Mouse (Mus musculus) forebrain, embryonic 11.5 days (tissue): ENCODE measurements around the gene Gsto1. TPM values are rescaled to one million over a fixed set of nuclear protein-coding genes. Genes with fewer than 3 reads are reported as not detected.

Experiments used
- ATAC-seq: fragments of 200-750 bp; cut with Nextera tagmentation; replicated peaks from 2 replicates; pipeline ENCODE4 v1.8.0; 2017; ENCODE audit warnings: moderate TSS enrichment; ENCODE audit not compliant: low FRiP score
- DNase-seq: peaks from one replicate; pipeline ENCODE4 v3.0.0-alpha.2; 2017; ENCODE audit warnings: low spot score
- H3K27ac ChIP-seq: fragments of 300-500 bp; sonication (generic); 2 replicates; pipeline ENCODE4 v1.5.1; 2014; ENCODE audit warnings: low read depth, low read length
- H3K27me3 ChIP-seq: fragments of 300-500 bp; sonication (generic); 2 replicates; pipeline ENCODE4 v1.6.1; 2014; ENCODE audit warnings: mild to moderate bottlenecking, low read length, mixed read lengths; ENCODE audit not compliant: control insufficient read depth, insufficient read depth
- H3K36me3 ChIP-seq: fragments of 300-500 bp; sonication (generic); 2 replicates; pipeline ENCODE4 v1.6.1; 2014; ENCODE audit warnings: mild to moderate bottlenecking, low read length, moderate library complexity, mixed read lengths; ENCODE audit not compliant: control insufficient read depth, insufficient read depth
- H3K4me1 ChIP-seq: fragments of 300-500 bp; sonication (generic); replicated peaks from 2 replicates; pipeline ENCODE4 v1.6.1; 2014; ENCODE audit warnings: low read length, mixed read lengths; ENCODE audit not compliant: control insufficient read depth, insufficient read depth
- H3K4me2 ChIP-seq: fragments of 300-500 bp; sonication (generic); 2 replicates; pipeline ENCODE4 v1.6.1; 2014; ENCODE audit warnings: low read depth, mild to moderate bottlenecking, low read length, moderate library complexity, mixed read lengths; ENCODE audit not compliant: severe bottlenecking
- H3K4me3 ChIP-seq: fragments of 300-500 bp; sonication (generic); 2 replicates; pipeline ENCODE4 v1.5.1; 2014; ENCODE audit warnings: low read depth, low read length
- H3K9ac ChIP-seq: fragments of 300-500 bp; sonication (generic); 2 replicates; pipeline ENCODE4 v1.6.1; 2014; ENCODE audit warnings: low read length
- H3K9me3 ChIP-seq: fragments of 300-500 bp; sonication (generic); 2 replicates; pipeline ENCODE4 v1.6.1; 2016; ENCODE audit warnings: low read length, mixed read lengths; ENCODE audit not compliant: control insufficient read depth
- WGBS: fragments of 180-500 bp; shearing (Covaris S2); extraction: QIAGEN DNeasy Blood & Tissue Kit; methylation state at CpG from one replicate; pipeline ENCODE4 v1.1.7; 2014; 5-methylcytosine and 5-hydroxymethylcytosine counted together
- polyA plus RNA-seq: library from polyadenylated mRNA; unstranded; fragments of >200 nt; fragmentation: Nextera tagmentation; extraction: Ambion mirVana; gene quantifications from 2 replicates; pipeline ENCODE4 v1.2.1, GENCODE M21; 2014

The Gsto1 gene
- 75.1 and 83.2 TPM in 2 replicates for polyA plus RNA-seq

DNA sequence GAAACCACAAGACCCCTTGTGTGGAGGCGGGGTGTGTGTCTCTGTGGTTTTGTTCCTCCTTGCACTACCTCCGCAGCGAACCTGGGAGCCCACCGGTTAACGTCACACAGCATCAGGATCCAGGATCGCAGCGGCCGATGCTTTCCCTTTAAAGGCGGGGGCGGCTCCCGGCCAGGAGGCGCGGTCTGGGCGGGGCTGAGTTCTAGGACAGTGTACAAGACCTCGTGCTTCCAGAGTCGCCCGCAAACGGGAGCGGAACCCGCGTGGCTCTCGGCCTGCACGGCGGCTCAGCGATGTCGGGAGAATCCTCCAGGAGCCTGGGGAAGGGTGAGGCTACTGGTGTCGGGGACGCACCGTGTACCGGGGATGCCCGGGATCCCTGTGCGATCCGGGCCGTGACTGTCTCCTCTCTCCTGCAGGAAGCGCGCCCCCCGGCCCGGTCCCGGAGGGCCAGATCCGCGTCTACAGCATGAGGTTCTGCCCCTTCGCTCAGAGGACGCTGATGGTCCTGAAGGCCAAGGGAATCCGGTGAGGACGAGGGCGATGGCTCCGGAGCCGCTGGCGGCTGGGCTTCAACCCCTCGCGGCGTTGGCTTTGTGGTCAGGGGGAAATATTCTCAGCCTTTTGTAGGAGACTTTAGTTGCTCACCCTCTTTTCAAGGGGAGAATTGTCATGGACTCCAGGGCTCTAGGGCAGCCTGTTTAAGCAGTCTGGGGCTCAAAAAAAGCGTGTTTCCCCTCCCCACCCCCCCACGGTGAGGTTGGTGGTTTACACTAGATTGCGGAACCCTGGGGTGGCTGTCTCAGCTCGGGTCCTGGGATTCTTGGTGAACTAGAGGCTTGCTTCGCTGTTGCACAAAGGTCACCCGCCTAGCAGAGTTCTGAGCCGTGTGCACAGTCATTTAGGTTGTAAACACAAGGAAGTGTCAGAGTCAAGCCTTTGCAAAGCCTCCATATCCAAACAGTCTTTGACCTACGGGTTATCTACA is at the start of gene Gsto1:
Gene Gsto1 (plus strand): TSS at position 175 of the 988 bp plus-strand sequence.
- Histone ChIP-seq H3K36me3 (no peaks in the 10 kb centered on the region), H3K9ac (peak within 1 kb of the TSS; percentile 67), H3K4me1 (peaks cover 3% of the 10 kb centered on the region; the same call in 1 of the 2 replicates), H3K27ac (no peak within 1 kb of the TSS), H3K4me2 (peak within 1 kb of the TSS; percentile 94), H3K27me3 (no peaks in the 10 kb centered on the region; the same call in 1 of the 2 replicates), H3K4me3 (peak within 1 kb of the TSS; percentile 49), H3K9me3 (no peaks in the 10 kb centered on the region)
- under 1% methylated on average over 60 of the region's 60 CpGs for WGBS
- DNase-seq: peak; percentile 92
- peak; percentile 95 for ATAC-seq

DNA sequence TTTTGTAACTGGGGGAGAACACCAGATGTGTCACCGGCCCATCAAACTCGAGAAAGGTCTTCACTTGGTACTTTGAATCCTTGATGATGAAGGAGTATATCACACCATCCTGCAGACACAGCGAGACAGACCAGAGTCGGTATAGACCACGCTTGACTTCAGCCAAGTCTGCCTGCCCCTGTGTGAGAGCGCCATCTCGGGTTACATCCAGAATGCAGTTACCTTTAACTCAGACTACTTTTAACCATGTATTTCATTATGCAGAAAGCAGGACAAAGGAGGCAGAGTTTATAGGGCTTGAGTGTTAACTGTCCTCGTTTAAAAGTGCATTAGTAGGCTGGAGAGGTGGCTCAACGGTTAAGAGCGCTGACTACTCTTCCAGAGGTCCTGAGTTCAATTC is 42.7 kb upstream of the Gsto1 start:
- Histone ChIP-seq H3K36me3 (no peaks in the 10 kb centered on the region), H3K4me2 (no peak overlapping the region), H3K27me3 (no peaks in the 10 kb centered on the region), H3K4me3 (no peak overlapping the region), H3K9ac (no peak overlapping the region), H3K4me1 (no peaks in the 10 kb centered on the region), H3K9me3 (no peaks in the 10 kb centered on the region), H3K27ac (no peak overlapping the region)
- no peak for ATAC-seq
- no peak for DNase-seq
- 77% methylated on average over 10 of the region's 10 CpGs for WGBS

DNA sequence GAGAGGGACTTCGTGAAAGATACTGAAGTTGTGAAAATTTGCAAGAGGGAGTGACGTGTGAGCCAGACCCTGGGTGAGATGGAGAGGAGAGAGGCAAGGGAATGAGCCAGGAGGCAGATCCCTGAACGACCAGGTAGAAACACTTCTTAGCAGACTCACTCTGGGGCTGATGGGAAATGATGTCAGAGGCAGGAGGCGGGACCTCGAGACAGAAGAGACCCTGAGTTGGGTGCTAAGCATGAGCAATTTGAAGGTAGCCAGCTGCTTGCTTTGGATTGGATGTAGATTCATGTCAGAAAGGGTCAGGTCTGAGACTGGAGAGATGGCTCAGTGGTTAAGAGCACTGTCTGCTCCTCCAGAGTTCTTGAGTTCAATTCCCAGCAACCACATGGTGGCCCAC is 40.0 kb upstream of the Gsto1 start:
- 88% methylated on average over 5 of the region's 5 CpGs for WGBS
- no peak overlapping the region for H3K27ac ChIP-seq

DNA sequence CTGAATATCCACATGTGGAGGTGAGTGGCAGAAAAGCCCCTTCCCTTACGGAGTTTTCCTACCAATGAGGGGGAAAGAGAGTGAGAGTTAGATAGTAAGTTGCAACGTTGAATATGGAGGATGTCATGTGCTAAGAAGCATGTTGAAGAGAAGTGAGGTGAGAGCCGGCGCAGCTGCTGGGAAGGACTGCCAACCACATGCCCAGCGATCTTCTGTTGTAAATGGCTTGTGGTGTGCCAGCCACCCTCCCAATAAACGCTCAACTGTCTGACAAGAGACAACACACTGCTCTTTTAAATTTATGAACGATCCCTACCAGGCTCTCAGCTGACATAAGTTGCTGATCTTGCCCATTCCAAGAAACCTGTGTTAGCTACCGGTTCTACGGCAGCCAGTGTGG is 37.1 kb upstream of the Gsto1 start:
- Histone ChIP-seq H3K9ac (no peak overlapping the region), H3K9me3 (no peaks in the 10 kb centered on the region), H3K27ac (no peak overlapping the region), H3K36me3 (no peaks in the 10 kb centered on the region), H3K4me1 (no peaks in the 10 kb centered on the region), H3K27me3 (no peaks in the 10 kb centered on the region), H3K4me3 (no peak overlapping the region), H3K4me2 (no peak overlapping the region)
- DNase-seq: no peak
- ATAC-seq: no peak
- whole genome bisulfite sequencing: 88% methylated on average over 9 of the region's 9 CpGs

More for the DNA sequence above, 40.0 kb upstream of the Gsto1 start:
- no peak for ATAC-seq
- Histone ChIP-seq H3K27me3 (no peaks in the 10 kb centered on the region), H3K4me2 (no peak overlapping the region), H3K36me3 (no peaks in the 10 kb centered on the region), H3K4me3 (no peak overlapping the region), H3K9me3 (no peaks in the 10 kb centered on the region), H3K4me1 (no peaks in the 10 kb centered on the region), H3K9ac (no peak overlapping the region)
- peak; percentile 38 for DNase-seq

DNA sequence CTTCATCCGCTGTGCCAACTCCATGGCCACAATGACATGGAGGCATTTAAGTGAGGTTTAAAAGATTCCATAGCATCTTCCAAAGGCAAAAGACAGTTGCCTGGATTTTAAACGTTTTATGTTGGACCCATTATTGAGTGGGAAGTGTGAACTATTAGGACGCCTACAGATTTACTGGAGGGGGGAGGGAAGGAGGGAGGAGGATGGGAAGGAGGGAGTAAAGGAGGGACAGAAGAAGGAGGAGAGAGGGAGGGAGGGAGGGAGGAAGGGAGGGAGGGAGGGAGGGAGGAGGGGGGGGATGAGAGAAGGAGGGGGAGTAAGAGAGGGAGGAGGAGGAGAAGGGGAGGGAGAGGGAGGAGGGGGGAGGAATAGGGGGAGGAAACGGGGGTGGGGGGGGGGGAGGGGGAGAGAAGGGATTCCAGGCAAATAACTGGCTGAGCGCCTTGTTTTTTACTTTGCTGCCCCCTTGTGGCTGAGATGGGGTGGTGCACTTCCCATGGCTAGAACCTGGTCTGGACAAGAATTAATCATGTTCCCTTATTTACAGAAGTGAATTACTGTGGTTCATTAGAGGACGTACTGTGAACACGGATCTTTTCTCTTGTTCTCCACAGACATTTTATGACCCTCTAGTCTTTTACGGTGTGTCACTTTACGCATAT is 33.8 kb upstream of the Gsto1 start:
- DNase-seq (peak; percentile 84), ATAC-seq (0 out of 2 replicates have a peak, but pooled peaks have one; percentile 27)
- no peaks in the 10 kb centered on the region for H3K36me3 ChIP-seq
- no peak overlapping the region for H3K27ac ChIP-seq
- H3K4me2 ChIP-seq: no peak overlapping the region
- H3K27me3 ChIP-seq: no peaks in the 10 kb centered on the region
- no peak overlapping the region for H3K9ac ChIP-seq
- H3K4me1 ChIP-seq: no peaks in the 10 kb centered on the region
- H3K4me3 ChIP-seq: no peak overlapping the region
- no peaks in the 10 kb centered on the region for H3K9me3 ChIP-seq
- 23% methylated on average over 9 of the region's 9 CpGs for WGBS

DNA sequence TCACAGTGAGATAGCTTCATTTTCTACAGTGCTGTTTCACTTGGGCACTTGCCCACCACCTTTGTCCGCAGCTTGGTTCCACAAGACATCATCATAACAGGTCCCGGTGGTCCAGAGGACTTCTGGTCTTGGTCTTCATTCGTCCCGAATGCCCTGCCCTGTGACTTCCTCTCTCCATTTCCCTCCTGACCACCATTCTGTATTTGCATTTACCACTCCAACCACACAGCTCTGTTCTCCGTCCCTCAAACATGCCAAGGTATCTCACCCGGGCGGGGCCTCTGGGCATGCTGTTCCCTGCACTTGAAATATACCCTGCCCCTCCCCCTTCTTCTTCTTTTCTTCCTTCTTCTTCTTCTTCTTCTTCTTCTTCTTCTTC is 33.3 kb upstream of the Gsto1 start:
- H3K36me3 ChIP-seq: no peaks in the 10 kb centered on the region
- H3K27ac ChIP-seq: no peak overlapping the region
- H3K4me2 ChIP-seq: no peak overlapping the region
- no peak overlapping the region for H3K9ac ChIP-seq
- H3K9me3 ChIP-seq: no peaks in the 10 kb centered on the region
- H3K4me1 ChIP-seq: no peaks in the 10 kb centered on the region
- H3K4me3 ChIP-seq: no peak overlapping the region
- ATAC-seq (no peak), DNase-seq (no peak)
- WGBS: 67% methylated on average over 7 of the region's 7 CpGs
- no peaks in the 10 kb centered on the region for H3K27me3 ChIP-seq

DNA sequence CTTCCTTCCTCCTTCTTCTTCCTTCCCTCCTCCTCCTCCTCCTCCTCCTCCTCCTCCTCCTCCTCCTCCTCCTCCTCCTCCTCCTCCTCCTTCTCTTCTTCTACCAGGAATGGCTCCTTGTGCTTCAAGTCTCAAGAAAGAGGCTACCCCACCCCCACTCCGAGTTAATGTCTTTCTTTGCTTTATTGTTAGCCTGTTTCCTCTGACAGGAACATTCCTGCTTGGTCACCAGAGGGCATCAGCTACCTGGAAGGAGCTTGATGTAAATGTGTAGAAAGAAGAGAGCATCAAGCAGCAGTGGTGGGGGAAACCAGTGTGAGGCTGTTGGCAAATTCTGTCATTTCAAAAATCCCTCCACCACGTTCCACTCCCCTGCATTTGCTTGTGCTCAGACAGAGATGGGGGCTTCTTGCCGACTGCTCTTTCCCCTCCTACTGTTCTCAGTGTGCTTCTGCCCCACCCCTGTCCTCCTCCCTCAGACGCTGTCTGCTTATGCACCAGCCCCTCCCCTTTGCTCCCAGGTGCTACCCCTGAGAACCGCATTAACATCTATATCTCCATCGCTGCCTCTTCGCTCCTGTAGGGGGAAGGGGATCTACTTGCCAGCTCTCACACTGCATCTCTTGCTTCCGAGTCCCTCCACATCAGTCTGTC is 32.5 kb upstream of the Gsto1 start:
- Histone ChIP-seq H3K4me3 (no peak overlapping the region), H3K9me3 (no peaks in the 10 kb centered on the region), H3K9ac (no peak overlapping the region), H3K36me3 (no peaks in the 10 kb centered on the region), H3K27ac (no peak overlapping the region), H3K4me2 (no peak overlapping the region), H3K4me1 (no peaks in the 10 kb centered on the region), H3K27me3 (no peaks in the 10 kb centered on the region)
- DNase-seq (no peak), ATAC-seq (no peak)
- 20% methylated on average over 8 of the region's 8 CpGs for WGBS

DNA sequence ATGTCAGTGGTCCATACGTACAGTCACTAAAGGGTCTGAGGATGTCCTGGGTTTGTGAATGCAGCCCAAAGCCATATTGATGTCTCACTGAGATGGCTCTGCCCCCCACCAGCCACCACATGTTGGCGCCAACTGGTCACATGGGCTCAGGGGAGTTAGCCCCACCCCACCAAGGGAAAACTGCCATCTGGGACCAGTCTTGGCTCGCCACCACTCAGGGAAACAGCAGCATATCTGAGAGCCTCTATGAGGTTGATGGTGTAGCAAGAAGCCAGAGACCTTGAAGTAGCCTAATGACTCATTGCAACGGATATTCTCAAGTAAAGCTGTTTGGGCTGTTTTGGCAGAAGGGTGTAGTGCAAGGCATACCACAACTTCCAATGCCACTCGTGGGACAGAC is 30.7 kb upstream of the Gsto1 start:
- H3K27me3 ChIP-seq: no peaks in the 10 kb centered on the region
- no peaks in the 10 kb centered on the region for H3K36me3 ChIP-seq
- no peak overlapping the region for H3K4me3 ChIP-seq
- no peak overlapping the region for H3K27ac ChIP-seq
- H3K4me2 ChIP-seq: no peak overlapping the region
- DNase-seq (no peak), ATAC-seq (no peak)
- H3K4me1 ChIP-seq: no peaks in the 10 kb centered on the region
- no peak overlapping the region for H3K9ac ChIP-seq
- H3K9me3 ChIP-seq: no peaks in the 10 kb centered on the region
- WGBS: 85% methylated on average over 5 of the region's 5 CpGs
